Mouse (Mus musculus) adrenal gland (tissue): ENCODE data around the gene Rfx4.

ENCODE experiments used
- intact Hi-C: fragments of 180-260 bp; cut with DNase I; formaldehyde crosslinking; loops from one replicate; pipeline ENCODE4 v1.15.1; 2025

The Rfx4 gene

DNA sequence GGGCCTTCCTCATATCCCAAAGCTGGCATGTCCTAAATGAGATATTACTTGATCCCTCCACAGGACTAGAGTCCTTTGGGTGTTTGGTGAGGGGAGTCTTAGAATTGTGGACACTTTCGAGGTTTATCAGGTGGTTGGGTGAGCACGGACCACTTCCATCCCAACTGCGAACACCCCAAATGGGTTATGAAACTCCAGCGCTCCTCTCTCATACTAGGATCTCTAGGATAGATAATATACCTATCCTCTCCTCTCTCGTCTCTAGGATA is 2.3 kb downstream of the Rfx4 start:
- intact Hi-C loops: no loop called here

DNA sequence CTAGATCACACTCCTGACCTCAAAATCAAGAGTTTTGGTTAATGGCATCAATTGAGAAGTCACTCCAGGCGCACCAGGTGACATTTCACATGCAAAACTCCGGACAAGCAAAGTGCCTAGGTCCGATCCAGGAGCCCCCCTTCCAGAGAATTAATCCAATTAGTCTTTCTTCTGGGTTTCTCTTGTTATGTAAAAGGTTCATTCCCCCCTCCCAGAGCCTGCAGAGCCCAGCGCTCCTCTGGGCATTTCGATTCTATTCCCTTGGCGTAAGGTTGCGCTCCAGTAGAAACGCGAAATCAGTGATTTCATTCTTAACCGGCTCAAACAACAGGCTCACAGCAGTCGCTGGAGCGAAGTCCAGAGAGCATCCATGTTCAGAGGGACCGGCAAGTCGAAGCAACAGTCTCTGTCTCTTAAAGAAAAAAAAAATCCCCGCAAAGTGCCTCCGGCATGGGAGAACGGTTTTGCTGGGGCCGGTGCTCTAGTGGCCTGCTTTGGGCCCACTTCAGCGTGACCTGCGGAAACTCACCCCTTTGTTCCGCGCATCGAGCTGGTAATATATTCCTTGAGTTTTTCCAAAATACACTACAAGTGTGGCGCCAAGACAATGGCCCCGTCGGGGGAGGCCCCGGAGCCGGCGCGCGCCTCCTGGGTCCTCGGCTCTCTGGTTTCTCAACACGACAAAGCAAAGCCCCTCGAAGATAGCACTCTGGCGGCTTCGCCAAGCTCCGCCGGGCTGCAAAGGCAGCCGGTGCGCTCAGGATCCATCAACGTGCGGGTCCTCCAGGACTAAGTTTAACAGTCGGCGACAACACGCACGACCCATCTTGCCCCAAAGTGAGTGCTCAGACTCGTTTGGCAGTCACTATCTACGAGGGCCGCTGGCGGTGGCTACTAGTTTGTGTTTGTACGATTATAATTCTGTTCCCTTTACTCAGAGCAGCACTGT is 2.9 kb downstream of the Rfx4 start:
- intact Hi-C loops: no loop called here

DNA sequence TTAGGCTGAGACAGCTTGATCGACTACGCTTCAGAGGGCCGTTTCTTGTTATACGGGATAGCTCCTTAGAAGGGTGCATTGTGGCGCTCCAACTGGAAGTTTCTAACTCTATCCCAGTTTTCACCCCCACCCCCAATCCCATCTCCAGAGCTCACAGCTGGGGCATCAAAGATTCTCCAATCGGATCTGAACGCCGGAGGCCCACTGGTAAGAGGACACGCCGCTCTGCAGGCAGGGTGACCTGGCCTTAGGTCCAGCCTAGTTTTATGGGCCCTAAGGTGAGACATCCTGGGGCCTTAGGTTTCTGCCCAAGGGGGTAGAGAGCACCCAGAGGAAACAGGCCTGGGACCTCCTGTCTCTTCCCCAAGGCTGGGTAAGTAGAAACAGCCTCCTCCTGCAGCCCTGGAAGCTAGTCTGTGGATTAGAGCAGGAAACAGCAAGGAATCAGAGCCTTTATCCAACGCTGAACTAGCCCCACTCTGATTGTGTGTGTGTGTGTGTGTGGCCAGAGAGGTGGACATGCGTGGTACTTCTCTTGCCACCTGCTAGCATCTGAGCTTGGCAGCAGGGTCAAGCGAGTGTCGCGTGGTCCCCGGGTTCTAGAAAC is 3.8 kb downstream of the Rfx4 start:
- intact Hi-C loops: no loop called here

DNA sequence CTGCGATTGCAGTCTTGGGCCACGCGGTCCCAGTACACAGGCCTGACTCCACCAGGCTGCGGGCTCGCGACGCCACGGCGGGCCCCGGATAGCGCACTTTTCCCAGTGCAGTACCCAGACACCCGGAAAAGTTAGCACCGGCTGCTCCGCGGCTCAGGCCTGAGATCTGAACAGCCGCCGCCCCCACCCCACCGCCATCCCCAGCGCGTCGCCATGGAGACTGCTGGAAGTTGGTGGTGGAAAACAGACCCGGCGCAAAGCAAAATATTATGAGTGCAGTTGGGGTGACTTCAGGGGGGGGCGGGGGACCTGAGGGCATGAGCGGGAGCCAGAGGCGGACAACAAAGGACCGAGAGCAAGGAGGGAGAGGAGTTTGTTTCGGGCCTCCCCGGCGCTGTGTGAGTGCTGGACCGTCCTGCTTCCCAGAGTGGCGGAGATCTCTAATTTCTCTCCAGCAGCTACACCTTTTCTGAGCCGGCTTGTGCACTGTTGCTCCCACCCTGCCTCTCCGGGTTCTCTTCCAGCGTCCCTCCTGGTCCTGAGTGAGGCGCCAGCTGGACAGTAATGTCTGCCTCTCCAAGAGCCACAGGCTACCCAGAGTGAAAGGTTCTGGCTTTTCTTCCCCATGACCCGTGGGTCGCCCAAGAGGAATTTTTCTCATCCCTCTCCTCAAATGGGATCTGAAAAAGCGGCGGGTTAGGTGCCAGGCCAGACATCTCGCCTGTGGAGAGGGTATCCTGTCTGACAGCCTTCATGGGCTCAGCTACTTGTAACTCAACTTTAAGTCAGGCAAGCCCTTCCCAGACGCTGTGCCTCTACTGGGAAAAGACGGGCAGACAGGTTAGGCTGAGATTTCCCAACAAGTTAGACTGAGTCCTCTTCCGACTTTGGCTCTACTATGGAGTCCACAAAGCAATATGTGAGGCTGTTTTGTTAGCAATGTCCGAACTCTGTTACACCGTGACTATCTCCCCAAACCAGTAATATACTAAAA is 4.6 kb downstream of the Rfx4 start:
- intact Hi-C loops: no loop called here

DNA sequence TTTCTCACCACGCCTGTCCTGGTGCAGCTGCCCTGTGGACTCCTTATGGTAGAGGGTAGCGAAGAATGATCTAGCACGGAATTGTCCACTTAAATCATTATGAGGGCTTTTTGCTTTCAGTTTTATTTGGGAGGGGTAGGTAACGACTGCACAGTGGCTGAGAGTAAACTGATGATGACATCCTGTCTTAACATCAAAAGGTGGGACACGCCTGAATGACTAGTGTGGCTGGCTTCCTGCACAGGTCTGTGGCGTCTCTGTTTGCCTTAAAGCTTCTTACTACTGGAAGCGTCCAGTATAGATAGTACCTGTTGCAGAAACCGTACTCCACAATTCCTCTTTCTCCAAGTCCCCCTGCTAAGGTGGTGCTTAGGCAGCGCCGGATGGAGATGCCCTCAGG is 12.9 kb downstream of the Rfx4 start:
- intact Hi-C loops: no loop called here

DNA sequence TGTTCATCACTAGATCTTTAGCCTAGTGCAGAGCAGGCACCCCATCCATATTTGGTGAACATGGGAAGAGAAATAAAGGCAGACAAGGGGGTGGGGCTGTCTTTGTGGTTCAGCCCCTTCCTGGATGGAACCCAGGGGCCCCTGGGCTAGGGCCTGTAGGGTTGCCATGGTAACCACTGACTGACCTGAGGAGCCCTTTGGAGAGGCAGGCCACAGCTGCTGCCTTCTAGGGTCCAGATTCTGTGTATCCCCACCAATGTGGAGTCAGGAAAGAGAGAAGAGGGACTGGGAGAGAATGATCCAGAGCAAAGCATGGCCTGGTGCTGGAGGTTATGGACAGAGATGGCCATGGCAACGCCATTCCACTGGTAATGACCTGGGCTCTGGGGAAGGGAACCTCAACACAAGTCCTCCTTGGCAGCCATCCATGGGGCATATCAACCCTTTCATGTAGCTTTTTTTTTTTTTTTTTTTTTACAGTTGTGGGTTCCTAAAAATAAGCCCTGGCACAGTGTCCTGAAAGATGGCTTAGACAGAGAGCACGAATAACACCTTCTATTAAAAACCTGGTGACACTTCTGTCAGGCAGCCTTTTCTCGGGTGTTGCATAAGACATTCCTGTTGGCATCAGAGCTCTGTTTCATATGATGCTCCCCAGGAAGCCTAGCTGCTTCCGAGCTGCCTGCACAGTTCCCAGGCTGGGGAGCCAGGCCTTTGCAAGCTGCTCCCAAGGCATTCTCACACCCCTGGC is 16.7 kb downstream of the Rfx4 start:
- intact Hi-C loops: no loop called here

DNA sequence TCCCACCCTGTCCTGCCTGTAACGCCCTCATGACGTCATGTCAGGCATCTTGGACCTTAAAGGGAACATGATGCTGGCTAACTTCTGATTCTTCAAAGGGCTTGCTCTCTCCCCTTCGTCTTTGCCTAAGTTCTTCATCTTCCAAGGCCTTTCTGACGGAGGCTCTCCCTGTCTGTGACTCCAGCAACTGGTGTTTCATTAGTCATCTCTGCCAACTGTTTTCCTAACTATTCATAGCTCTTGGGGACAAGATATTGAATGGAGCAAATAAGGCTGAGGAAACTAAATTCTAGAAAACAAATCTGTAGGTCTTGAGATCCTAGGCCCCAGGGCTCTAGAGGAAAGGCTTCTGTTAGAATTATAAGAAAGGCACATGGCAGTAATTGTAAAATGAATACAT is 18.0 kb downstream of the Rfx4 start:
- intact Hi-C loops: no loop called here

DNA sequence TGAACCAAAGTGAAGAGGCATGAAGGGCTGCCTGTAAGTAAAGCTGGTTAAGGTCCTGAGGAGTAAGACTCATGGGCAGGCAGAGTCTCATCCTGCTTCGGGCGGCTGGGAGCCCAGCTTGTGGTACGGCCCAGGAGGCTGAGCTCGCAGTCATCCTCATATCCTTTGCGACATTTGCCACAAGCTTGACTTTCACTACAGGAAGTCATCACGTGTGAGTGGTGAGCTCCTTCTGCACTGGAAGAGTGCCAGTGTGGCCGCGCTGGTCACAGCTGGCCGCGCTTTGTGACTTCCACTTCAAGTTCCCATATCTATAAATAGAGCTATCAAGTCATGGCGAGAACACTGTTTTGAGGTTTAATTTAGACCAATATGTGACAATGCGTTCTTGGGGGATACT is 18.7 kb downstream of the Rfx4 start:
- intact Hi-C loops: no loop called here

DNA sequence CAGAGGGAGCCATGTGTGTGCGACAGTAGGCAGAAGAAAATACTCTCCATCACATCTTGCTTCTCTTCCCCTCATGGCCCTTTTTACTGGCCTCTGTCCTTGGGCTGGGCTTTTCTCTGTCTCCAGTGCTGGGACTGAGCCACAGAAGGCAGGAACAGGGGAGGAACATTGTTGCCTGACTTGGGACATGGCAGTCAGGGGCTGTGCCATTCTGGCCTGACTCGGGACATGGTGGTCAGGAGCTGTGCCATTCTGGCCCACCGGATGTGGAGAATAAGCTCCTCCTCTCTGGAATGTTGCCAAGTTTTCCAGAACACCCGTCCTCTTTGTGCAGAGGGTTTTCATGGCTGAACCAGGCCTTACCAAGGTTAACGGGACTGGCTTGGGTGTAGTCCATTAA is 21.2 kb downstream of the Rfx4 start:
- intact Hi-C loops: no loop called here

DNA sequence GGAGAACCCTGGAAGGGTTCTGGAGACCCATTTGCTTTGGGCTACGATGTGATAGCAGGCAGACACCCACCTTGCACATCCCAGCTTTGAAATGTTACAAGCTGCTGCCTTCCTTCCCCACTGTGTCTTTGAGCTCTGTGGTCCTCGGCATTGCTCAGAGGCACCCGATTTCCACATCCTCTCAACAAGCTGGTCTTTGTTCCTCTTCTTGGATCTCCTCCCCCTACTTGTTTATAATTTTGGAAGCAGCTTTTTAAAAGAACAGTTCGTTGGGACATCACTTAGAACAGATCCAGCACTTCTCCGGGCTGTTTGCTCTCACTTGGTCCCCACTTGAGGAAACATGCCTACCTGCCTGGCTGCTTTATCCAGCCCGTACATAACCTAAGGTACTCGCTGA is 22.1 kb downstream of the Rfx4 start:
- intact Hi-C loops: no loop called here

DNA sequence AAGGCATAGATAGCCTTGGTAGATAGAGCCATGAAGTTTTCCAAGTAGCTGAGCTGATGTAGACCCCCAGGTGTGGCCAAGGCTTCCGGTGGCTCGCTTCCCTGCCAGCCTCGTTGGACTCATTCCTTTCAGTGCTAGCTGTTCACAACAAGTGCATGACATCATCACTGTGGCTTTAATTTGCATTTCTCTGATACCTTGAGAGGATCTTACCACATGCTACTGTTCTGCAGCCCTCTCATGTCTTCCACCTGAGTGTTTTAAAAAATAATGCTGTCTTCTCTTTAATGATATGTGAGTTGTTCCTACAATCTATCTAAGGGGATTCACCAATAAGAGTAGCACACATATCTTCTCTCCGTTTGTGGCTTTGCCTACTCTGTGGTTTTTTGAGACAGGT is 25.0 kb downstream of the Rfx4 start:
- intact Hi-C loops: no loop called here

DNA sequence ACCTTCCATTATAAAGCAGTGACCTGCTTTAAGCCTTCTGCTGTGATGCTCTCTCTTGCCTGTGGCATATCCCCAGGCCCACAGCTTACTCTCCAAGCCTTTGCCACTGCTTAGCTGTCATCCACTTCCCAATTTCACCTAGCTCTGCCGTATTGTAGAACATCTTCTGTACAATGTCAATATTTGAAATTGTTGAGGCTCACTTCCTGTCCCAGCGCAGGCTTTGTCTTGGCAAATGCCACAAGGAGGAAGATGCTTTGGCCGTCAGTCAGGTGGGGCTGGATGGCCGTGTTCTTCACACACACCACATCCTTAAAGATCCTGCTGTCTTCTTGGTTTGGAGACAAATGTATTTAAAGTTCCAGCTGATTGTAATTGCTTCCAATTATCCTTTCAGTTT is 29.5 kb downstream of the Rfx4 start:
- intact Hi-C loops: no loop called here

DNA sequence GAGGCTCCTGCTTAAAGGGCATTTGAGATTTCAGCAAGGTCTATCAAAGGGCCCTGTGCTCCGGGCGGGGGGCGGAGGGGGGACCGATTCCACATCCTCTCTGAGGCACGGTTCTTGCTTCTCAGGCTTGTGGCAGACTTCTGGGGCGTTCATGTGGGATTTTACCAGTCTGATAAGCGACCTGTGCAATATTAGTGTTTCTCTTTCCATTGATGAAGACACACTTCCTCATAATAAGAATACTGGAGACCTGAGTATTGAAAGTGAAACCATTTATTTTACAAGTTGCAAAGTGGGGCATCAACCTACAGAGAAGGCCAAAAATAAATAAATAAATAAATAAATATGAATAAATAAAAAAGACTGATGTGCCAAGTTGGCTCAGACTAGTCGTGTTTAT is 34.5 kb downstream of the Rfx4 start:
- intact Hi-C loops: no loop called here

DNA sequence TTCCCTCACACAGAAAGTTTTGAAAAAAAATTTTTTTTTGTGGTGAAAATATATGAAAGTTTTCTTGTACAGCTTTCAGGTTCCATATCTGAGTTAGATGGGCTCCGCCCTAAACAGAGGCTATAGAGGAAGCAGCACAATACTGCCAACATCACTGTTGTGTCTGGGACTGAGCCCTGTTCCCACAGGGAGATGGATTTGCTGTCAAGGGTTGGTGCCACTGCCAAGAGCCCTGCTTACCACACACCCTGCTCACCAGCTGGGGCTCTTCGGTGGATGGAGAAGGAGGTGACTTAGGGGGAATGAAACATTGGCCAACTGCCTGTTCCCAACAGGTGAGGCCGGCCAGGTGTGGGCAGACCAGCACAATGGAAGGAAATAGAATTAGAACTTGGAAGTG is 35.3 kb downstream of the Rfx4 start:
- intact Hi-C loops: no loop called here

DNA sequence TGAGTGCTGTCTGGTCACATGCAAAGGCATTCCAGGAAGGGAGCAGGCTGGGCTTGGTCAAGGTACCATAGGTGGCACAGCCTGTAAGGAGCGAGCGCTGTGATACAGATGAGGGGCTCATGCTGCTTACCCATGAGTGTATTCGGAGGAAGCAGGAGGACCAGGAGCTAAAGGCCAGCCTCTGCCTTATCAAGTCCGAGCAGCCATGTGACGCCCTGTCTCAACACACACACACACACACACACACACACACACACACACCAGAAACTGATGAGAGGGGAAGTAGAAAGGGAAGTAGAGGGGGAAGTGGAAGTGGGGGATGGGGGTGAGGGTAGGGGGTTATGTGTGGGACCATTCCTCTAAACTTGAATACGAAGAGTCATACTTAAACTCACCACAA is 45.7 kb downstream of the Rfx4 start:
- intact Hi-C loops: no loop called here

DNA sequence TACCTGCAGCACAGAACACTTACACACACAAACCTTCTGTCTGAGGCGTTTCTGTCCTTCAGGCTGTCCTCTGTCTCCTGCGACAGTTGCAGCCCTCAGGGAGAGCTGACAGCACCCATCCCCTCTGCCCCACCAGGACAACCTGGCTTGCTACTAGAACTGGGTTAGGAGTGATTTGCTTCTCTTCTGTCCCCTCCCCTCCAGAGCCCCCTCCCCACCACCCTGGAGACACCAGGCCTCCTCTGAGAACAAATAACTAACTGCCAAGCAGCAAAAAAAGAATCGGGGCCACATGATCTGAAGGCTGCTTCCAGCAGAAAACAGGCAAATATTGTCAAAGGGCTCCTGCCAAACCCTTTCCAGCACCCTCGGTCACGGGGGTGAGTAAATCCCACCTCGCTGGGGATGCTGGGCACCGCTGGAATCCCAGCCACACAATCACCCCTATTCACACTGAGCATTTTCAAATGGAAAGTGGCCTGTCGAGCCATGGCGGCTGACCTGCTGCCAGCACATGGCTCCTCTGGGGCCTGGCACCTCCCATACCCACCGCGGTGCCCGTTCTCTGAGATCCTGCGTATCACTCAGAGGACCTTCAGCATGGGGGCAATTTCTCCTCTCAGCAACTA is 47.5 kb downstream of the Rfx4 start:
- intact Hi-C loops: no loop called here

DNA sequence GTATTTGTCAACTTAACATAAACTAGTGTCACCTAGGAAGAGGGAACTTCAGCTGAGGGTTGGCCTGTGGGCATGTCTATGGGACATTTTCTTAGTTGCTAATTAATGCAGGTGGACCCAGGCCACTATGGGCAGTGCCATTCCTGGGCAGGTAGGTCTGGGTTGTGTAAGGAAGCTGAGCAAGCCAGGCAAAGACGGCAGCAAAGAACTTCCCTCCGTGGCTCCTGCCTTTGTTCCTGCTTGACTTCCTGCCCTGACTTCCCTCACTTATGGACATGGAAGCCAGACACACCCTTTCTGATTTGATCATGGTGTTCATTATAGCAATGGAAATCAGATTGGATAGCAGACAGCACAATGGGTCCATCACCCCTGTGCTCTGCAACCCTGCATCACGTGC is 49.7 kb downstream of the Rfx4 start:
- intact Hi-C loops: no loop called here

DNA sequence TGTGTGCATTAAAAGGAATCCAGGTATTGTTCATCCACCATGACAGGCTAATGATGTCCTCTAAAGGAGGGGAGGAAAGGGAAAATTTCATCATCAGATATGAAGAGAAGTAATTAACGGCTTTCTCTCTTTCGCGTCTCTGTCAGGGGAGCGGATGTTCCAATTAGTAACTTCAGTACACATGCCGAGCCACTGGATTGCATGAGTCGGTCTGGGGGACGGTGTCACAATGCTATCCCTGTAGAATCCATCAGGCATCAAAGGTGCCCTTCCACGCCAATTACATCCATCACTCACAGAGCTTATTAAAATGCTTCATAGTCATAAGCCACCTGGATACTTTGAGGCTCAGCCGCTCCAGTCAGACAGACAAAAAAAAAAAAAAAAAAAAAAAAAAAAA is 51.3 kb downstream of the Rfx4 start:
- intact Hi-C loops: no loop called here

DNA sequence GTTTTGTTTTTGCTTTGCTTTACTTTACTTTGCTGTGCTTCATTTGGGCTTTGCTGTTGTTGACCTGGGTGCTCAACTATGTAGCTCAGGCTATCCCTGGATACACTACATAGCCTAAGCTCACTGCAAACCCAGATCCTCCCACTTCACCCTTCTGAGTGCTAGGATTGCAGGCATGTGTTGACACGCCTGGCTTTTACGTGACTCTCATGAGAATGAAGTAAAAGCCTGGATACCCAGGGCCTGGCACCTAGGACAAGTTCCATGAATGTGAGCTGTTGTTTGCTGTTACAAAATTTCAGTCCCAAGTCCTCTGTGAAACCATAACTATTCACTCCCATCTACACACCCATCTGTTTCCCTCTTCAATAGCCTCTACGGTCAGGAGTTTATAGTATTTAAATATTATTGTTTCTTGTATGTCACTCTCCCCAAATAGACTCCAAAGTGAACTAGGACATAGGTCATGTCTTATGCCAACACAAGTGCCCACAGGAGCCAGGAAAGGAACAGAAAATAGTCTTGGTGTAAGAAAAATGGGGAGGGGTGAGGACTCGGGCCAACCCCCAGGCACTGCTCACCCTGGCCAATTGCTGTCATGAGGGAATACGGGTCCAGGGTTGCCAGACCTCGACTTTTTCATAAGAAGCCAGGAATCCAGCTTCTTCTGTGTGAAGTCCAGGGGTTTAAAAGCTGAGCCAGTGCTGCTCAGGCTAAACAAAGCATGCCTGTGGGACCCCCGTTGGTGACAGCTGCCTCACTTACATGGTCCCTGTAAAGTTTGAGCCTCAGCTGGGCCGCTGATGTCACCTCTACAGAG is 54.4 kb downstream of the Rfx4 start:
- intact Hi-C loops: no loop called here
